Mouse (Mus musculus): ENCODE results near the gene Mphosph9. TPM values are rescaled to one million over a fixed set of nuclear protein-coding genes. Genes with fewer than 3 reads are reported as not detected.

Gene Mphosph9
- total and polyA plus RNA-seq, 2 experiments: 1.1 to 2.3 TPM

GRCm38 (mm10) chr5:124263246-124263645 is 64.5 kb downstream of the Mphosph9 start:
- WGBS: 95% methylated on average over 4 of the region's 4 CpGs

GRCm38 (mm10) chr5:124262090-124262489 is 65.7 kb downstream of the Mphosph9 start:
- H3K4me1 ChIP-seq (ENCODE audit: control insufficient read depth, insufficient read depth, low read length): no peaks in the 10 kb centered on the region
- DNase-seq (ENCODE audit: extremely low read depth, low read depth, low spot score): no peak
- TF ChIP-seq CTCF (IDR thresholded peaks at IDR 0.05; ENCODE audit: low read depth, low read length) (no peak), POLR2A (IDR thresholded peaks at IDR 0.05; ENCODE audit: extremely low read depth, insufficient read depth, low read length) (no peak)
- no peaks in the 10 kb centered on the region for H3K27me3 ChIP-seq (ENCODE audit: control insufficient read depth, insufficient read depth, low read length)
- 0 out of 2 replicates have a peak, but pooled peaks cover 2% of the 10 kb centered on the region for H3K36me3 ChIP-seq (ENCODE audit: control insufficient read depth, insufficient read depth, low read length)
- WGBS: 81% methylated on average over 4 of the region's 4 CpGs
- no peak overlapping the region for H3K27ac ChIP-seq (replicated peaks; ENCODE audit: insufficient read depth, low read depth, low read length)
- no peak overlapping the region for H3K9ac ChIP-seq (ENCODE audit: low read depth, low read length)
- H3K4me3 ChIP-seq (ENCODE audit: insufficient read depth, low read depth, low read length): no peak overlapping the region
- no peaks in the 10 kb centered on the region for H3K79me2 ChIP-seq (ENCODE audit: control insufficient read depth, insufficient read depth, low read length)

More at GRCm38 (mm10) chr5:124263246-124263645, 64.5 kb downstream of the Mphosph9 start:
- no peak overlapping the region for H3K4me3 ChIP-seq (ENCODE audit: insufficient read depth, low read depth, low read length)
- H3K4me1 ChIP-seq (ENCODE audit: control insufficient read depth, insufficient read depth, low read length): no peaks in the 10 kb centered on the region
- no peaks in the 10 kb centered on the region for H3K79me2 ChIP-seq (ENCODE audit: control insufficient read depth, insufficient read depth, low read length)
- TF ChIP-seq POLR2A (IDR thresholded peaks at IDR 0.05; ENCODE audit: extremely low read depth, insufficient read depth, low read length) (no peak), CTCF (IDR thresholded peaks at IDR 0.05; ENCODE audit: low read depth, low read length) (no peak)
- no peaks in the 10 kb centered on the region for H3K27me3 ChIP-seq (ENCODE audit: control insufficient read depth, insufficient read depth, low read length)
- H3K36me3 ChIP-seq (ENCODE audit: control insufficient read depth, insufficient read depth, low read length): 0 out of 2 replicates have a peak, but pooled peaks cover 2% of the 10 kb centered on the region
- DNase-seq (ENCODE audit: extremely low read depth, low read depth, low spot score): no peak
- no peak overlapping the region for H3K27ac ChIP-seq (replicated peaks; ENCODE audit: insufficient read depth, low read depth, low read length)
- H3K9ac ChIP-seq (ENCODE audit: low read depth, low read length): no peak overlapping the region

GRCm38 (mm10) chr5:124259133-124259532 is 68.6 kb downstream of the Mphosph9 start:
- Histone ChIP-seq H3K27me3 (ENCODE audit: control insufficient read depth, insufficient read depth, low read length) (no peaks in the 10 kb centered on the region), H3K4me1 (ENCODE audit: control insufficient read depth, insufficient read depth, low read length) (no peaks in the 10 kb centered on the region), H3K4me3 (ENCODE audit: insufficient read depth, low read depth, low read length) (no peak overlapping the region), H3K79me2 (ENCODE audit: control insufficient read depth, insufficient read depth, low read length) (no peaks in the 10 kb centered on the region), H3K36me3 (ENCODE audit: control insufficient read depth, insufficient read depth, low read length) (0 out of 2 replicates have a peak, but pooled peaks cover 2% of the 10 kb centered on the region), H3K27ac (replicated peaks; ENCODE audit: insufficient read depth, low read depth, low read length) (no peak overlapping the region), H3K9ac (ENCODE audit: low read depth, low read length) (no peak overlapping the region)
- TF ChIP-seq POLR2A (IDR thresholded peaks at IDR 0.05; ENCODE audit: extremely low read depth, insufficient read depth, low read length): no peak
- TF ChIP-seq CTCF (IDR thresholded peaks at IDR 0.05; ENCODE audit: low read depth, low read length): no peak
- DNase-seq (ENCODE audit: extremely low read depth, low read depth, low spot score): no peak
- 92% methylated on average over 2 of the region's 2 CpGs for WGBS

GRCm38 (mm10) chr5:124258026-124258425 is 69.7 kb downstream of the Mphosph9 start:
- Histone ChIP-seq H3K36me3 (ENCODE audit: control insufficient read depth, insufficient read depth, low read length) (0 out of 2 replicates have a peak, but pooled peaks cover 2% of the 10 kb centered on the region), H3K4me3 (ENCODE audit: insufficient read depth, low read depth, low read length) (no peak overlapping the region), H3K27ac (replicated peaks; ENCODE audit: insufficient read depth, low read depth, low read length) (no peak overlapping the region), H3K4me1 (ENCODE audit: control insufficient read depth, insufficient read depth, low read length) (no peaks in the 10 kb centered on the region), H3K27me3 (ENCODE audit: control insufficient read depth, insufficient read depth, low read length) (no peaks in the 10 kb centered on the region), H3K79me2 (ENCODE audit: control insufficient read depth, insufficient read depth, low read length) (no peaks in the 10 kb centered on the region), H3K9ac (ENCODE audit: low read depth, low read length) (no peak overlapping the region)
- WGBS: 100% methylated on average over 1 of the region's 1 CpGs
- no peak for TF ChIP-seq CTCF (IDR thresholded peaks at IDR 0.05; ENCODE audit: low read depth, low read length)
- no peak for TF ChIP-seq POLR2A (IDR thresholded peaks at IDR 0.05; ENCODE audit: extremely low read depth, insufficient read depth, low read length)
- DNase-seq (ENCODE audit: extremely low read depth, low read depth, low spot score): no peak

GRCm38 (mm10) chr5:124255141-124255540 is 72.6 kb downstream of the Mphosph9 start:
- H3K79me2 ChIP-seq (ENCODE audit: control insufficient read depth, insufficient read depth, low read length): no peaks in the 10 kb centered on the region
- peaks cover 7% of the 10 kb centered on the region for H3K4me1 ChIP-seq (ENCODE audit: control insufficient read depth, insufficient read depth, low read length)
- no peak overlapping the region for H3K9ac ChIP-seq (ENCODE audit: low read depth, low read length)
- H3K4me3 ChIP-seq (ENCODE audit: insufficient read depth, low read depth, low read length): no peak overlapping the region
- TF ChIP-seq POLR2A (IDR thresholded peaks at IDR 0.05; ENCODE audit: extremely low read depth, insufficient read depth, low read length) (no peak), CTCF (IDR thresholded peaks at IDR 0.05; ENCODE audit: low read depth, low read length) (no peak)
- 0 out of 2 replicates have a peak, but pooled peaks cover 2% of the 10 kb centered on the region for H3K36me3 ChIP-seq (ENCODE audit: control insufficient read depth, insufficient read depth, low read length)
- no peak overlapping the region for H3K27ac ChIP-seq (replicated peaks; ENCODE audit: insufficient read depth, low read depth, low read length)
- no peak for DNase-seq (ENCODE audit: extremely low read depth, low read depth, low spot score)
- no peaks in the 10 kb centered on the region for H3K27me3 ChIP-seq (ENCODE audit: control insufficient read depth, insufficient read depth, low read length)
- 95% methylated on average over 7 of the region's 7 CpGs for WGBS

GRCm38 (mm10) chr5:124253555-124253954 is 74.2 kb downstream of the Mphosph9 start:
- DNase-seq (ENCODE audit: extremely low read depth, low read depth, low spot score): no peak
- Histone ChIP-seq H3K36me3 (ENCODE audit: control insufficient read depth, insufficient read depth, low read length) (no peaks in the 10 kb centered on the region), H3K9ac (ENCODE audit: low read depth, low read length) (no peak overlapping the region), H3K79me2 (ENCODE audit: control insufficient read depth, insufficient read depth, low read length) (peaks cover 11% of the 10 kb centered on the region; the same call in 1 of the 2 replicates), H3K4me1 (ENCODE audit: control insufficient read depth, insufficient read depth, low read length) (peaks cover 10% of the 10 kb centered on the region), H3K27me3 (ENCODE audit: control insufficient read depth, insufficient read depth, low read length) (no peaks in the 10 kb centered on the region), H3K27ac (replicated peaks; ENCODE audit: insufficient read depth, low read depth, low read length) (no peak overlapping the region), H3K4me3 (ENCODE audit: insufficient read depth, low read depth, low read length) (no peak overlapping the region)
- 91% methylated on average over 8 of the region's 8 CpGs for WGBS
- TF ChIP-seq POLR2A (IDR thresholded peaks at IDR 0.05; ENCODE audit: extremely low read depth, insufficient read depth, low read length): no peak
- no peak for TF ChIP-seq CTCF (IDR thresholded peaks at IDR 0.05; ENCODE audit: low read depth, low read length)

All from liver, adult 2 months (tissue).